Mouse (Mus musculus) retina, adult 2 months (tissue): Measurements from ENCODE around the gene Fbxo21.

ENCODE experiments used
- DNase-seq: peaks from one replicate; pipeline ENCODE4 v3.0.0-alpha.2; 2012; ENCODE audit warnings: low read depth, low spot score

Fbxo21 gene

GRCm38 (mm10) chr5:118019905-118020304 lies 43.4 kb downstream of the Fbxo21 start:
- DNase-seq: no peak

DNA sequence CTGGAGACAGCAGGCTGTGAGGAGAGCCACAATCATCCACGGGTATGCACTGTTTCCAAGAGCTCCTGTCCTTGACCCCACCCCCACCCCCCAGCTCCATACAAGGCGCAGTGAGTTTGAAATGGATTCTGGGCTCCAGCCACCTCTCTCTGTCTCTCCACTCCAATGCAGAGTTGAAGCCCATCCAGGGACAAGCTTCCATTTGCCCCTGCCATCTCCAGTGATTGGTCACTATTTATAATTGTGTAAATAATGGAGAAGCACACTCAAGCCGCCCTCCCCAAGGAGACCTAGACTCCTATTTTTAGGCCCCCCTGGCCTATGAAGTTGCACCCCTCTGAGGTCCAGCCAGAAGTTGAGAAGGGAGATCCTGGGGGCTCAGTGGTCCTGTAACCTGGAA lies 46.5 kb downstream of the Fbxo21 start:
- no peak for DNase-seq

- DNase-seq: no peak
Measured at GRCm38 (mm10) chr5:118025880-118026279, 49.4 kb downstream of the Fbxo21 start.

DNA sequence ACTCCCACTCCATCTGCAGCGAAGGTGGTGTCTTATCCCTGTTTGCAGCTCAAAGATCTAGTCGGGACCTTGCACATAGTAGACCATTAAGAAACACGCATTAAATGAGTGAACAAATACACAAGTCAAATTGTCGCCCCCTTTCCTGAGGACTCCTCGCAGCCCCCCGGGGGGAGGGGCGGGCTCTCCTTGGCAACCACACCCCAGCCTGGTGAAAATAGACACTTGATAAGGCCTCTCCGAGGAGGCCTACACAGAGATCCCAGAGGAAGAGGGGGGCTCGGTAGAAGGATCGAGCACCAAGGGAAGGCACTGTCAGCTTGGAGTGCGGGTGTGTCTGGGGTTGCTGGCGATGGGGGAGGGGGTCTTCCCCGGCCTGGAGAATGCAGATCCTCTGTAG lies 49.8 kb downstream of the Fbxo21 start:
- DNase-seq: no peak

GRCm38 (mm10) chr5:118027101-118027697 lies 50.7 kb downstream of the Fbxo21 start:
- no peak for DNase-seq

DNA sequence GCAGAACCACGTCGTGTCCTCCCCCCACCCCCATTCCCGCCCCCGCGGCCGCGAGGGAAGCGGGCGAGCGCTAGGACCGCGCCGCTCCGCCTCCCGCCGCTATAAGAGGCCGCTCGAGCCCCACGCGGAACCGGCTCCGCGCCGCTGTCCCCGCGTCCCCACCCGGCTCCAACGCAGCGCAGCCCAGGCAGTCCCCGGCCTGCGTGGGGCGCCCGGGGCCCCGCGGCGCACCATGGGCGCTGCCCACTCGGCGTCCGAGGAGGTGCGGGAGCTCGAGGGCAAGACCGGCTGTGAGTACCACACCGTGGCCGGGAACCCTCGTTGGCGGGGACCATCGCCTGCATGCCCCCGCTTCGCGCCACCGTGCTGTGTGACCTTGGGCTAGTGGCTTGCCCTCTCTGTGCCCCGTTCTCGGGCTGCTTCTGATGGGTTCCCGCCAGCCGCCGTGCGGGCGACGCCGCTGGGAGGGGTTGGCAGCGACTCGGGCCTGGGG lies 51.2 kb downstream of the Fbxo21 start, which contains the start of gene Tesc:
Gene Tesc (plus strand): TSS at position 46 of the 493 bp plus-strand sequence.
- DNase-seq: no peak

DNA sequence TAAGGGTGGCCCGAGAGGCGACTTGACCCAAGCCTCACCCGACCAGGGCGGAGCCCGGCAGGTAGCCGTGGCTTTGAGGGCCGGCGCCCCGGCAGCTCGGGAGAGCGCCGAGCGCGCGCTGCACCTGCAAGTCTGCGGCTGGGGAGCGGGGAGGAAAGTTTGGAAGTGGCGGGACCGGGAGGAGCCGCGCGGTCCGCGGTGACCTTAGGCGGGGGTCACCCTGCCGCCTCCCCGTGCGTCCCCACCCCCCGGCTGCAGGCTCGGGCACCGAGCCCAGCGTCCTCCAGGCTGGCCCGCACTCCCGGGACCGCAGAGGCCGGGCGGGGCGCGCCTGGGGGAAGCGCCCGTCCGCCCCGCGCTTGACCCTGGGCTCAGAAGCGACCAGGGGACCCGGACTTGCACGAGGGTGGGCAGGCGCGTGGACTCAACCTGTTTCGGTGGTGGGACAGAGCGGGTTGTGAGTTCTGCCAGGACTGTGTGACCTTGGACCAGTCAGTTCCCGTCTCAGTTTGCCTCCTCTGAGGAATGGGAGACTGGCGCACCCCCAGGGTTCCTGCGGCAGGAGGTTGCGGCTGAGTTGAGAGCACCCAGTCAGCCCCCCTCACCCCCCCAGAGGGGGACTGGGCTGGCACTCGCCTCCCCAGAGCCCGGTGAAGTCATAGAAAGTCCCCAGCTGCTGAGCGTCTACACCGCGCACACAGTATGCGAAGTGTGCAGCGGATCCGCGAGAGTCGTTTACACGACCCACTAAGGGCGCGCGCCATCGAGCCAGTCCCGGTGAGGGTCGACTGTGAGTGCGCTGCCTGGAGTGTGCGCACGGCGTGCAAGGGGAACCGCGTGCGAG lies 51.9 kb downstream of the Fbxo21 start:
- DNase-seq: no peak

DNA sequence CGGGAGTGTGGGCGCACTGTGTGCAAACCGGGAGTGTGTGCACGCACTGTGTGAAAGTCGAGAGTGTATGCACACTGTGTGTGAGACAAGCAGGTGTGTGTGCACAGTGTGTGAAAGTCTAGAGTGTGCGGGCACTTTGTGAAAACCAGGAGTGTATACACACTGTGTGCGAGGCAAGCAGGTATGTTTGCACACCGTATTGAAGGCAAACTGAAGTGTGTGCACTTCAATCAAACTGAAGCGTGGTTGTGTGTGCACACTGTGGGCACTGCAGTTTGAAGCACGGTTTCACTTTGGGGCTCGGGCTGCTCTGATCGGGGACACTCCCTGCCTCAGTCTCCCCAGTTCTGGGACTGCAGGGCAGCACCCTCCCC lies 52.5 kb downstream of the Fbxo21 start:
- DNase-seq: no peak

- no peak for DNase-seq
Measured at GRCm38 (mm10) chr5:118029420-118029819, 52.9 kb downstream of the Fbxo21 start.

DNA sequence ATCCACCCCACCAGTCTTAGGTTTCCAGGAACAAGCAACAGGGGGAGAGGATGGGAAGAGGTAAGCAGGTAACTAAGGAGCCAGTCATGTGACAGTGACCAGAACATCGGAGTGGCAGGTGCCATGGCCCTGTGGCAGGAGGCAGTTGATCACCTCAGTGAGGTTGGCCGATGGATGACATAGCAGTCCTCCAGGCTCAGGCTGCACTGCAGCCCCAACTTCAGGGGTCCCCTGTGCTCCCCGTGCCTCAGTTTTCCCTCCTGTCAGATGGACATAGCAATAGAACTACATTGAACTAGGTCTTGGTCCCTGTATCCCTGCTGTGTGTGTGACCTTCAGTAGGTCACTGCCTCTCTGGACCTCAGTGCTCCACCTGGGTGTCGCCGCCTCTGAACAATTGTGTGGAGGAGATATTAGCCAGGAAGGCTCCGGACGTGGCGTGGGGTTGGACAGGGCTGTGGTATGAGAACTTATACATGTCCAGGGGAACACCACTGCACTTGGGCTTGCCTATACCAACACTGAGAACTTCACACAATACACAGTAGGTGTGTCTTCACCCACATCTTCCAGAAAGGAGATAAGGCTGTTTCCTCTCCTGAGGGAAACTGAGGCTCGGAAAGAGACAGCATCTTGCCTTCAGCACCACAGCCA lies 53.6 kb downstream of the Fbxo21 start:
- DNase-seq: no peak

- no peak for DNase-seq
Measured at GRCm38 (mm10) chr5:118031059-118031458, 54.5 kb downstream of the Fbxo21 start.

DNA sequence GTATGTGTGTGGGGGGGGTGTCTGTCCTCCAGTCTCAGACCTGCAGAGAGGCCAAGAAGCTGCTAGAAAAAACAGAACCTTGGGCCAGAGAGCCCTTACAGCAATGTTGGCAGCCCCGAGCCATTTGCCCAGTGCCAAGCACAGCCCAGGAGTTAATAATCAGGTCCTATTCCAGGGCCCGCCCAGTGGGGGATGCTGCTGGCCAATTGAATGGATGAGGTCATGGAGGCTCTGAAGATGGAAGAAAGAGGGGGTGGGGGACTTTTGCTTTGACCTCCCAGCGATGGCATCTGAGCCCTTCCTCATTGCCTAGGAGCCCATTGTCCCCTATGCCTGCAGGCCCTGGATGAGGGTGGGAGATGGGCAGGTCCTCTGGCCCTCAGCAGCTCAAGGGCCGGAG lies 55.0 kb downstream of the Fbxo21 start:
- DNase-seq: no peak

DNA sequence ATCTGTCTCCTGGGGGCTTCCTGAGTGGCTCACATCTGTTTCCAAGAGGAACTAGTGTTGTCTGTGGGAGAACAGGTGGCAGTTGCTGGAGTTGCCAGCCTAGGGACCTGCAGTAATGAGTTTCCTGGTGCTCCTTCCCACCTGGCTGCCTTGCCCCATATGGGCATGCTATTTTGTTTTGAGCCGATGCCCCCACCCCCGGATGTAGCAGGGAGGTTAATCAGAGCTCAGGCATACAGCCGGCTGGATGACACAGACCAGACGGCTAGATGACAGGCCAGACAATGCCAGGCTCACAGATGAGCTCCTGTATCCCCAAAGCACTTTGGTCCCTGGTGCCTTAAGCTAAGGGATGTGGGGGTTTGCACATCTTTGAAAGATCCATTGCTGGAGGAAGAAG lies 56.8 kb downstream of the Fbxo21 start:
- DNase-seq: no peak

GRCm38 (mm10) chr5:118033740-118034139 lies 57.2 kb downstream of the Fbxo21 start:
- no peak for DNase-seq

DNA sequence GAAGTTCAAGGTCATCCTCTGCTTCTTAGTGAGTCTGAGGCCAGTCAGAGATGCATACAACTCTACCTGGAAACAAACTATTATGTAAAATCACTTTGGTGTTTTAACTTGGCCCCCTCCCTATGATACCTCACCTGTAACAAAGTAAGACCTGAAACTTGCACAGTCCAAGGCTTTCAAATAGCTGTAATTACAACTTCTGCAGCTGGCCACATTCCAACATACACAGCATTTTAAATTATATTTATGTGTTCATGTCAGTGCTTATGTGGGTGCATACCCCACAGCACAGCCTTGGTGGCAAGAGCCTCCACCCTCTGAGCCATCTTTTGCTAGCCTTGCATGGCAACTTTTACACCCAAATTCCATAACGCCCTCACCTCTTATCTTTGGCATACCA lies 58.1 kb downstream of the Fbxo21 start:
- no peak for DNase-seq

GRCm38 (mm10) chr5:118035786-118036185 lies 59.3 kb downstream of the Fbxo21 start:
- DNase-seq: no peak

- DNase-seq: no peak
Measured at GRCm38 (mm10) chr5:118036888-118037797, 60.6 kb downstream of the Fbxo21 start.

DNA sequence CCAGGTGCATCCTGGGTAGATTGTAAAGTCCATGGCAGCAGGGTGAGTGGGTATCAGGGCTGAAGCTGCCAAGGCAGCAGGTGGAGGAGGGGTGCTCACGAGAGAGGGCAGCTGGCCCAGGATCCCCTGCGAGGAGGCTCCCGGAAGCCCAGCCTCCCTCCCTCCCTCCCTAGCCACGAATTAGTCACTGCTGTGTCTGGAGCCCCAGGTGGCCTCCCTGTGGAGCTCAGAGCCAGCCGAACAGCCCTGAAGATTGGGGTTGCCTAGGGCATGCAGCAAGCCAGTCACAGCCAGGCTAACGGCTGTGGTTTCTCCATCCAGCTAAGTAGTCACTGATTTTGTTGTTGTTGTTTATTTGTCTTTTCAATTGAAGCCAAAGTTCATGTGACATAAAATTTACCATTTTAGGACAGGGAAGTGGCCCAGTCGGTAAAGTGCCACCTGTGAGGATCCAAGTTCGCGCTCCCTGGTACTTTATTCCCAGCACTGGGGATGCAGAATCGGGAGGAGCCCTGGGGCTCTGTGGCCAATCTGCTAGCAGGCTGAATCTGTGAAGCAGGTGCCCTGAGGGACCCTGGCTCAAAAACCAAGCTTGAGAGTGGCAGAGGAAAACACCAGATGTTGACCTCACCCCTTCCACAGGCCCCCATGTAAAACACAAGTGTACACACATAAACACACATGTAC lies 61.4 kb downstream of the Fbxo21 start:
- peak; percentile 11 for DNase-seq

DNA sequence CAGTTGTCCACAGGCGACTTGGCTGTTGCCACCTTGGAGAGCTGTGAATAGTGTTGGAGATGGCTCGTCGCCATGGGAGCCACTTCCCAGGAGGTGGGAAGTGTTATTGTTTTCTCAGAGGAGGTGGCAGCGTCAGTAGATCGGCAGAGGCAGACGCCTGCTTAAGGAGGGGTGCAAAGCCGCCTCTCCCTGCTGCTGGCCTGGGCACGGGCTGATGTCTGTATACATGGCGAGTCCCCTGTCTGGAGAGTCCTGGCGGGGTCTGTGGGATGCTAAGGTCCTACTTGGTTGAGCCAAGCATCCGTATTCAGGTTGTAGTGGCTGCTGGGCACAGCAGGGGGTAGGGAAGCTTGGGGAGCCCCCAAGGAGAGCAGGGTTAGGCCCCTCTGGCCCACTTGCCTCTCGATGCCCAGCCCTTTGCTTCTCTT lies 62.7 kb downstream of the Fbxo21 start:
- DNase-seq: no peak

GRCm38 (mm10) chr5:118042599-118042998 lies 66.1 kb downstream of the Fbxo21 start:
- DNase-seq: no peak

DNA sequence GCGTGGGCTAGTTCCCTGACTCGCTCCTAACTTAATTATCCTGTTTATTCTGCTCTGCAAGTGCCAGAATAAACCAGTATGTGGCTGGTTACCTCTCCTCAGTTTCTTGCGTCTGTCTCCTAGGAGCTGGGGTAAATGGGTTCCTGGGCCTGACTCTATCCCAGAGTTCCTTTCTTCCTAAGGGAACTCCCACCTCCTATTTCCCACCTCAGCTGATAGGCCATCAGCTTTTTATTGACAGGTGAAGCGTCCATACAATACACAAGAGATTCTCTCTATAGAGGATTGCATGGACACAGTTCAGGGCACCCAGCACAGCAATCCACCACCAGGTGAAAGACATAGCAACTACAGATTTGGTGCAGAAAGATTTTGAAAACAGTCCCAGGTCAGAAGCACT lies 67.2 kb downstream of the Fbxo21 start:
- DNase-seq: no peak
